Mouse (Mus musculus) myocyte (in vitro differentiated cells): ENCODE measurements at regions not wholly inside any gene's neighbourhood (a gene's known extent, or its start where the extent isn't known, plus 50 kb on each side); places are given as distances from the start of the nearest gene placed in this dataset.

Experiments used
- H3K27me3 ChIP-seq: one replicate; pipeline ENCODE4 v1.6.1; 2011; ENCODE audit not compliant: control insufficient read depth, insufficient read depth, insufficient read length
- H3K36me3 ChIP-seq: one replicate; pipeline ENCODE4 v1.6.1; 2011; ENCODE audit not compliant: control insufficient read depth, insufficient read depth
- H3K4me2 ChIP-seq: one replicate; pipeline ENCODE4 v1.6.1; 2011; ENCODE audit warnings: low read depth, control low read depth
- H3K4me3 ChIP-seq: one replicate; pipeline ENCODE4 v1.5.1; 2011; ENCODE audit warnings: mild to moderate bottlenecking, control low read depth, moderate library complexity
- H3K79me2 ChIP-seq: one replicate; pipeline ENCODE4 v1.6.1; 2011; ENCODE audit not compliant: control insufficient read depth, insufficient read depth
- H3ac ChIP-seq: one replicate; pipeline ENCODE4 v1.6.1; 2011; ENCODE audit not compliant: control insufficient read depth, insufficient read length
- CEBPB ChIP-seq: IDR thresholded peaks from 2 replicates; pipeline ENCODE4 v1.6.1; 2011; ENCODE audit warnings: mild to moderate bottlenecking, moderate library complexity; ENCODE audit not compliant: poor library complexity, insufficient read depth, severe bottlenecking
- E2F4 ChIP-seq: IDR thresholded peaks from one replicate; pipeline ENCODE4 v1.6.1; 2011; ENCODE audit warnings: mild to moderate bottlenecking, control low read depth, moderate library complexity; ENCODE audit not compliant: insufficient read depth
- MAX ChIP-seq: IDR thresholded peaks from one replicate; pipeline ENCODE4 v1.6.1; 2011; ENCODE audit warnings: low read depth, mild to moderate bottlenecking, control low read depth
- MYOD1 ChIP-seq, 3 experiments: IDR thresholded peaks; one replicate each; pipeline ENCODE4 v1.6.1; 2011; ENCODE audit warnings: control low read depth in 2 of 3, low read depth in 2 of 3, mild to moderate bottlenecking in 2 of 3, moderate library complexity in 1 of 3; ENCODE audit not compliant: insufficient read length in 2 of 3, control insufficient read depth in 1 of 3
- MYOG ChIP-seq, 3 experiments: IDR thresholded peaks; one replicate each; pipeline ENCODE4 v1.6.1; 2011; ENCODE audit warnings: control low read depth in 2 of 3, low read depth in 2 of 3, mild to moderate bottlenecking in 2 of 3; ENCODE audit not compliant: insufficient read length in 2 of 3, control insufficient read depth in 1 of 3, insufficient read depth in 1 of 3
- POLR2A ChIP-seq: IDR thresholded peaks from one replicate; pipeline ENCODE4 v1.6.1; 2011; ENCODE audit warnings: low read depth, mild to moderate bottlenecking, control low read depth, moderate library complexity; ENCODE audit not compliant: insufficient read length
- POLR2AphosphoS2 ChIP-seq: IDR thresholded peaks from one replicate; pipeline ENCODE4 v1.6.1; 2011; ENCODE audit warnings: low read depth, control low read depth; ENCODE audit not compliant: insufficient read length
- REST ChIP-seq: IDR thresholded peaks from one replicate; pipeline ENCODE4 v1.6.1; 2011; ENCODE audit warnings: mild to moderate bottlenecking, control low read depth, moderate library complexity; ENCODE audit not compliant: insufficient read depth, insufficient read length
- SRF ChIP-seq: IDR thresholded peaks from one replicate; pipeline ENCODE4 v1.6.1; 2011; ENCODE audit warnings: low read depth; ENCODE audit not compliant: control insufficient read depth, insufficient read length
- TCF12 ChIP-seq: IDR thresholded peaks from one replicate; pipeline ENCODE4 v1.6.1; 2011; ENCODE audit warnings: mild to moderate bottlenecking, control low read depth; ENCODE audit not compliant: poor library complexity, insufficient read depth, severe bottlenecking
- TCF3 ChIP-seq: IDR thresholded peaks from one replicate; pipeline ENCODE4 v1.6.1; 2011; ENCODE audit warnings: low read depth, control low read depth; ENCODE audit not compliant: insufficient read length
- USF1 ChIP-seq: IDR thresholded peaks from one replicate; pipeline ENCODE4 v1.6.1; 2011; ENCODE audit warnings: low read depth, mild to moderate bottlenecking, control low read depth, moderate library complexity

DNA sequence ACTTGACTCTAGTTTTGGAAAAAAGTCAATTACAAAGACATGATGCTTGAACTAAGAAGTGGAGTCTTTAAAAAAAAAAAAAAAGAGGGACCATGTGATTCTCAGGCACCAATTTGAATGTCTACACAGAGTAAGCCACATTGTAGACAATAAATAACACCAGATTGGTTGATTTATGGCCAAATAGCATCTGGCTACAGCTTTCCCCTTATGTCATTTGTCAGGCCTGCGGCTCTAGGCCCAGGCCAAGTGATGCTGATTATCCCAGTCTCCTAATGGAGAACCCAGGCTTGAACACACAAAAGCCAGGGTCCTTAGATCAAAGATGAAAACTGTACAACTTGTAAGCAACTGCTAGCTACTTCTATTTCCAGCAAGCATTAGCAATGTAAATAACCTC is 96.1 kb downstream of the Id4 start:
- TF ChIP-seq POLR2A, result no peak
- TF ChIP-seq TCF12, result no peak
- no peak for TF ChIP-seq CEBPB
- TF ChIP-seq POLR2AphosphoS2, result no peak
- TF ChIP-seq REST, result no peak
- no peak for TF ChIP-seq MYOG (IDR thresholded peaks at IDR 0.05; ENCODE audit: control insufficient read depth in 1 of 3, insufficient read depth in 1 of 3, insufficient read length in 2 of 3, low read depth in 2 of 3)
- no peak for TF ChIP-seq E2F4
- no peak for TF ChIP-seq TCF3
- no peak for TF ChIP-seq MYOD1 (IDR thresholded peaks at IDR 0.05; ENCODE audit: control insufficient read depth in 1 of 3, insufficient read length in 2 of 3, low read depth in 2 of 3)
- no peak for TF ChIP-seq USF1
- TF ChIP-seq MAX, result no peak
- no peak for TF ChIP-seq SRF

GRCm38 (mm10) chr13:48357640-48358039 is 96.6 kb downstream of the Id4 start:
- H3K36me3 ChIP-seq, result no peaks in the 10 kb centered on the region
- H3K27me3 ChIP-seq, result peaks cover 12% of the 10 kb centered on the region
- H3K79me2 ChIP-seq, result no peaks in the 10 kb centered on the region
- TF ChIP-seq TCF3 (no peak), REST (no peak), CEBPB (no peak), SRF (no peak), E2F4 (no peak)
- H3K4me2 ChIP-seq, result no peak overlapping the region
- no peak overlapping the region for H3K4me3 ChIP-seq
- no peak overlapping the region for H3ac ChIP-seq

More for the DNA sequence above, 96.1 kb downstream of the Id4 start:
- Histone ChIP-seq H3K27me3 (peaks cover 12% of the 10 kb centered on the region), H3K4me3 (no peak overlapping the region), H3ac (no peak overlapping the region), H3K79me2 (no peaks in the 10 kb centered on the region), H3K36me3 (no peaks in the 10 kb centered on the region), H3K4me2 (no peak overlapping the region)

DNA sequence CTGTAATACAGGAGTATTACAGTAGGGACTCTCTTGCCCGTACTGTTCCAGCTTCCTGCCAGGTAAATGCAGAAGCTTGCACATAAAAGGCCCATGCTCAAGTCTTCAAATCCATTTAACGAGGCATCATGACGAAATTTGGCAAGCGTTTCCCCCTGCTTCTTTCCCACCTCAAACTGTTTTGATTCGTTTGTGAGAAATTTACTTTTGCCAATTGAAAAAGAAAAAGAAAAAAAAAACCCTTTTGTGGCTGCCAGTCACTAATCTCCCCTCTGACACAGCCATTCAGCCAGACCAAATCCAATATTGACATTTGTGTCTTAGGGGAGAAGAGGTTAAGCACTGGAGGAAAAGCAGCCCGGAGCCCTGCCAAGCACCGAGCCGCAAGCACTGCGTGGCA is 110.0 kb downstream of the Id4 start:
- Histone ChIP-seq H3K79me2 (no peaks in the 10 kb centered on the region), H3K4me2 (no peak overlapping the region), H3K27me3 (peaks cover 19% of the 10 kb centered on the region), H3K36me3 (no peaks in the 10 kb centered on the region), H3K4me3 (no peak overlapping the region), H3ac (no peak overlapping the region)
- no peak for TF ChIP-seq TCF3
- TF ChIP-seq SRF, result no peak
- TF ChIP-seq REST, result no peak
- TF ChIP-seq E2F4, result no peak
- no peak for TF ChIP-seq POLR2A
- TF ChIP-seq USF1, result no peak
- TF ChIP-seq MYOG (IDR thresholded peaks at IDR 0.05; ENCODE audit: control insufficient read depth in 1 of 3, insufficient read depth in 1 of 3, insufficient read length in 2 of 3, low read depth in 2 of 3), result no peak
- TF ChIP-seq CEBPB, result no peak
- TF ChIP-seq POLR2AphosphoS2, result no peak
- TF ChIP-seq MAX, result no peak
- no peak for TF ChIP-seq TCF12

- Histone ChIP-seq H3K4me2 (no peak overlapping the region), H3K4me3 (no peak overlapping the region), H3K36me3 (no peaks in the 10 kb centered on the region), H3ac (no peak overlapping the region), H3K79me2 (no peaks in the 10 kb centered on the region), H3K27me3 (no peaks in the 10 kb centered on the region)
- TF ChIP-seq POLR2A (no peak), TCF3 (no peak), TCF12 (no peak), POLR2AphosphoS2 (no peak), MYOG (IDR thresholded peaks at IDR 0.05; ENCODE audit: control insufficient read depth in 1 of 3, insufficient read depth in 1 of 3, insufficient read length in 2 of 3, low read depth in 2 of 3) (no peak)
Measured at GRCm38 (mm10) chr13:48376405-48376804, 115.4 kb downstream of the Id4 start.

DNA sequence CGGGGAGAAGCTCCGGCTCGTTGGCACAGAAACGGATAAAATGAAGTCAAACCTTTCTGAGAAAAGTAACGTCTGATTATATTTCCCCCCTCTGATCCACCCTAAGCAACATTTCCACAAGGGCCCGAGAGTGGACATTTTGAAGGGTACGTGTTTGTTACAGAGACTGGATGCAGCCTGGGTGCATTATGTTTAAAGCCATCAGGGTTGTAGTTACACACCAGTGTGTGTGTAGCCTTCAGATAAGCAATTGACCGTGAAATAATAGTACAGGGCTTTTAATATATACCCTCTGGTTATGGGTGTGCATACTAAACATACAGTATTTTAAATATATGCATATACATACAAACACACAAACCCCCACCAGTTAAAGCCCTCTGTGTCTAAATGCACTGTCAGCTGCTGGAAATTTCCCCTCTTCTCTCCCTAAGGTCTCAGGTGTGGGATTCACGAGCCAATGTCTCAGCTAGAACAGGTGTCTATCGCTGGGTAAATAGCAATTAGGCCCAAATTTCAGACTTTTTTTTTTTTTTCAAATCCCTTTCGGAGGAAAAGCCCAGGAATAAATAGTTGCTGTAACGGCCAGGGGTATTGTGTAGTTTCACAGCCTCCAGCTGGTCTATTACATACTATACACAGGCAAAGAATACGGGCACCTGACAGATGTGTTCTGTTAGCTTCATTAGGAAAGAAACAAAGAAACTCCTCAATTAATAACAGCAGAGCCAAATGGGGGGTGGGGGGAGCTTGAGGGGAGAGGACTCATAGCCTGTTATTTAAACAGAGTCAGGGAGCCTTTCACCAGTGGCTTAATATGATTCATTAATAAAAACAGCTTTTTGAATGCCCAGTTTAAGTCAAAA is 122.8 kb downstream of the Id4 start:
- Histone ChIP-seq H3K4me2 (no peak overlapping the region), H3K27me3 (peaks cover 4% of the 10 kb centered on the region), H3ac (no peak overlapping the region), H3K4me3 (no peak overlapping the region), H3K79me2 (no peaks in the 10 kb centered on the region), H3K36me3 (no peaks in the 10 kb centered on the region)
- TF ChIP-seq MYOG (IDR thresholded peaks at IDR 0.05; ENCODE audit: control insufficient read depth in 1 of 3, insufficient read depth in 1 of 3, insufficient read length in 2 of 3, low read depth in 2 of 3) (no peak), TCF3 (no peak), CEBPB (no peak), MYOD1 (IDR thresholded peaks at IDR 0.05; ENCODE audit: control insufficient read depth in 1 of 3, insufficient read length in 2 of 3, low read depth in 2 of 3) (no peak), E2F4 (no peak), MAX (no peak), REST (no peak), SRF (no peak), USF1 (no peak), POLR2A (no peak), TCF12 (no peak), POLR2AphosphoS2 (no peak)
